Mouse (Mus musculus) spleen, adult 2 months (tissue): ENCODE measurements around the gene Zfp52.

Experiments used
- CTCF ChIP-seq: fragments of 200-500 bp; IDR thresholded peaks from 2 replicates; pipeline ENCODE4 v1.5.1; 2011; ENCODE audit warnings: mild to moderate bottlenecking, inconsistent platforms; ENCODE audit not compliant: insufficient read depth, insufficient read length, insufficient replicate concordance; ENCODE audit errors: extremely low read depth
- POLR2A ChIP-seq: fragments of 200-500 bp; IDR thresholded peaks from 2 replicates; pipeline ENCODE4 v1.6.1; 2011; ENCODE audit warnings: low read depth, low read length, inconsistent platforms

GRCm38 (mm10) chr17:21566728-21567349 is 31.5 kb downstream of the Zfp52 start, which contains the start of gene Zfp948:
- no peak for TF ChIP-seq CTCF
- no peak for TF ChIP-seq POLR2A
